Mouse (Mus musculus): ENCODE measurements around the gene Chst15. TPM values are rescaled to one million over a fixed set of nuclear protein-coding genes. Genes with fewer than 3 reads are reported as not detected.
A peak's percentile ranks its signal among the peaks of the same experiment; 100 is the strongest.

Chst15 gene
- polyA plus RNA-seq, 1 experiment from 2014 or later: 12.8 TPM

DNA sequence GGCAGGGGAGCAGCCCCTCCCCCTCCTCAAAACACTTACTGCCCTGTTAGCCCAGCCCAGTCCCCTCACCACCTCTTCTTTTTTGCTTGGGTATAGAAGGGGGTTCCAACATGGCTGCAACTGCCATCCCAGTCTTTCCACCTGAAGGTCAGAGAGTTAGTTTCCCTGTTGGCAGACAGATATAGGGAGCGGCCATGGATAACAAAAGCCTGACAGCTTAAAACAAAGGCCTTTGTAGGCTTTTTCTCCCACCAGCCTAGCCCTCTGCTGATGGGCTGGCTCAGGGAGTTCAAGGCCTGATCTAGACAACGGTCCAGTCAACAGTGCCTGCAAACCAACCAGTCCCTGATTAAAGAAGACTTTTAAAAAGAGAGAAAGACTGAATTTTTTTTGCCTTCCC, 26.1 kb upstream of the Chst15 start:
- 80% methylated on average over 2 of the region's 2 CpGs for WGBS
- Histone ChIP-seq H3K27me3 (replicated peaks; ENCODE audit: control insufficient read depth, insufficient read depth, low read length) (no peaks in the 10 kb centered on the region), H3K36me3 (ENCODE audit: control insufficient read depth, insufficient read depth, low read length) (no peaks in the 10 kb centered on the region), H3K4me1 (replicated peaks; ENCODE audit: control insufficient read depth, insufficient read depth, low read length) (no peaks in the 10 kb centered on the region), H3K9ac (ENCODE audit: low read depth, low read length) (no peak overlapping the region), H3K27ac (ENCODE audit: low read depth, low read length) (no peak overlapping the region), H3K9me3 (ENCODE audit: control insufficient read depth, low read length) (no peaks in the 10 kb centered on the region), H3K4me3 (ENCODE audit: low read depth, low read length) (no peak overlapping the region), H3K4me2 (no peak overlapping the region)
- ATAC-seq (replicated peaks; ENCODE audit: low FRiP score): no peak
- DNase-seq (ENCODE audit: low spot score): no peak

DNA sequence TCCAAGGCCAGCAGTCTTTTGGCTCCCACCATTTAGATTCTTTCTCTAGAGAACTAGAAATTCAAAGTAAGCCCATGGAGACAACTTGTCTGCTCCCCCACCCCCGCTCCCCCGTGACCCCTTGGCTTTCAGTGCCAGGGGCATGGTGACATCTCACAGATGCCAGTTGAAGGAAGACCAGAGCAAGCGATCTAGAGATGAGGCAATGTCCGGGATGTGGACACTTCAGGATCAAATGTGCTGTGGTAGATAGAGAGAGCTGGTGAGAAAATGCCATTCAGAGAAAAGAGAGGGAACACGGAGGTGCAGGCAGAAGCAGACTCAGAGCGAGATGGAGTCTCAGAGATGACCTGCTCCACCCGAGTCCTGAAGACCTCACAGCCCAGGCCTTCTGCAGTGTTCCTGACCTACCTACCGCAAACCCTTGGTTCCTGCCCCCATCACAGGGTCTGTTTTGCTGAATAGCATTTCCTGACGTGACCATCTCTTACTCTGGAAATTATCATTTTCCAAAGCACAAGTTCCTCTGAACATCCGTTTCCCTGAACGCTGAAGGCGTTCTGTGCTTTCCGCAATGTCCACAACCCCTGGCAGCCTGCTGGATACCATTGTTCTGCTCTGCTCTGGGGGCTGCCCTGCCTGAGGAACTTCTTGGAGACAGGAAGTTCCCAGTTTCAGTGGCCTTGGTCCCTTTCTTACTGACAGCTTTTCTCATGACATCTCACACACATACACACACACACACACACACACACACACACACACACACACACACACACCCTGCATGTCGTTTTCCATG, 22.2 kb upstream of the Chst15 start:
- ATAC-seq (replicated peaks; ENCODE audit: low FRiP score) (no peak), DNase-seq (ENCODE audit: low spot score) (no peak)
- H3K9me3 ChIP-seq (ENCODE audit: control insufficient read depth, low read length): no peaks in the 10 kb centered on the region
- 60% methylated on average over 14 of the region's 14 CpGs for WGBS
- H3K4me2 ChIP-seq: no peak overlapping the region
- no peak overlapping the region for H3K4me3 ChIP-seq (ENCODE audit: low read depth, low read length)
- H3K4me1 ChIP-seq (replicated peaks; ENCODE audit: control insufficient read depth, insufficient read depth, low read length): peaks cover 7% of the 10 kb centered on the region
- H3K9ac ChIP-seq (ENCODE audit: low read depth, low read length): no peak overlapping the region
- H3K27ac ChIP-seq (ENCODE audit: low read depth, low read length): 0 out of 2 replicates have a peak overlapping the region, but pooled peaks have one; percentile 36
- no peaks in the 10 kb centered on the region for H3K36me3 ChIP-seq (ENCODE audit: control insufficient read depth, insufficient read depth, low read length)
- H3K27me3 ChIP-seq (replicated peaks; ENCODE audit: control insufficient read depth, insufficient read depth, low read length): no peaks in the 10 kb centered on the region

DNA sequence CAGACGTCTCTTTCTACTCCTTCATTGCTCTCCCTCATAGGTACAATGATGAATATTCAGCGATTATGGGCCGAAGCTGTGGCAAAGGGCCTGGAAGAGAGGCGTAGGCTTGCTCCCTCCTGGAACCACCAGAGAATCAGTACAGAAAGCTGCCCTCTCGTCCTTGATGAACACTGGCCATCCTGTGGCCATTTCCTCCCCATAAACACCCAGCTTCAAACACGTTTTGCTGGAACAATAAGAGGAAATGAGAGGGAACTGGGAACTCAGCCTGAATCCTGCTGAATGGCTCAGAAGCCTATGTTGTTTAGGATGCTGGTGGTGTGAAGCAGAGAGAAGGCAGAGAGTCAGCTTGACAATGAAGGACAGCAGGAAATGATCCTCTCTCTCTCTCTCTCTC, 21.3 kb upstream of the Chst15 start:
- peaks cover 7% of the 10 kb centered on the region for H3K4me1 ChIP-seq (replicated peaks; ENCODE audit: control insufficient read depth, insufficient read depth, low read length)
- H3K4me2 ChIP-seq: no peak overlapping the region
- ATAC-seq (replicated peaks; ENCODE audit: low FRiP score) (no peak), DNase-seq (ENCODE audit: low spot score) (no peak)
- H3K9ac ChIP-seq (ENCODE audit: low read depth, low read length): no peak overlapping the region
- H3K27me3 ChIP-seq (replicated peaks; ENCODE audit: control insufficient read depth, insufficient read depth, low read length): no peaks in the 10 kb centered on the region
- no peaks in the 10 kb centered on the region for H3K9me3 ChIP-seq (ENCODE audit: control insufficient read depth, low read length)
- no peaks in the 10 kb centered on the region for H3K36me3 ChIP-seq (ENCODE audit: control insufficient read depth, insufficient read depth, low read length)
- WGBS: 62% methylated on average over 6 of the region's 6 CpGs
- H3K4me3 ChIP-seq (ENCODE audit: low read depth, low read length): no peak overlapping the region
- H3K27ac ChIP-seq (ENCODE audit: low read depth, low read length): 0 out of 2 replicates have a peak overlapping the region, but pooled peaks have one; percentile 27

DNA sequence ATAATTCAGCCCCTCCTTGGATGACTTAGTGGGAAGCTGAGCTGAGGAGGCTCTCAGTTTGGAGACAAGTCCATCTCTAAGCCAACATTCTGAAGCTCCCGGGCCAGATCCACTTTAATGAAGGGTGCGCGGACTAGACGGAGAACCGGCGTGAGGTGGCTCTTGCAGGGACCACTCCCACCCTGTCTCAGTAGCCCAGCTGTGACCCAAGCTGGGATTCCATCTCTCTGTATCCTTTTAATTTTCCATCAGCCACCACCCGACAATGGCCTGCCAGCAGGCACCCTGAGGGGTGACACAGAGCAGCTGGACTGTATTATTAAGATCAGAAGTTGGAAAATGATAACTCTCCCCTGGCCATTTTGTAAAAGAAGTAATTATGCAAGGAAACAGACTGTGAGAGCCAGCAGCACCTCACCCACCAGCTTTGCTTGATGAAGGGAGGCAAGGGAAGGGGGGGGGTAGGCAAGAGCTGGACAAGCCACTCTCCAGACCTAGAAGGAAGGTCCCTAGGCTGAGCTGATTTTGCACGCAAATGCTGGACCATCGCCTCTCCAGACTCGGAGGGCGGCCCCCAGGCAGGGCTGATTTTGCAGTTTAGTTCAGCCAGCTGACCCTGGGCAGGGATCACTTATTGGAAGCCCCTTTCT, 20.4 kb upstream of the Chst15 start:
- H3K4me2 ChIP-seq: no peak overlapping the region
- 84% methylated on average over 11 of the region's 11 CpGs for WGBS

DNA sequence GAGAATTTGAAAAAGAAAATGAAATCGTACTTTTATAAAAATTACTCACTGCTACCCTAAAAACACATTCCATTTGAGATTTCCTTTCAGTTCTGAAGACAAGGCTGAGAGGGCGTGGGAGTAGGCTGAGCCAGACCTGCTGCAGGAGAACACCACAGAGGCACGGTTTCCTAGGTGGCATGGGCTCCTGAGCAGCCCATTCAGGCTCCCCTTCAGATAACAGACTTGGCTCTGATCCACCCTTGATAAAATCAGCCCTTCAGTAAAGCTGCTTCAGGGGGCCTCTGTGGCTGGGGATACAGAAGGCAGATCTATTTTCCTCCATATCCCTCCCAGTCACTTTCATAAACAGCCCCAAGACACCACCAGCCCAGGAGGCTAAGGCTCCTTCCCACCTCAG, 19.8 kb upstream of the Chst15 start:
- peaks cover 7% of the 10 kb centered on the region for H3K4me1 ChIP-seq (replicated peaks; ENCODE audit: control insufficient read depth, insufficient read depth, low read length)
- H3K9me3 ChIP-seq (ENCODE audit: control insufficient read depth, low read length): no peaks in the 10 kb centered on the region
- H3K4me3 ChIP-seq (ENCODE audit: low read depth, low read length): no peak overlapping the region
- ATAC-seq (replicated peaks; ENCODE audit: low FRiP score) (no peak), DNase-seq (ENCODE audit: low spot score) (no peak)
- H3K27me3 ChIP-seq (replicated peaks; ENCODE audit: control insufficient read depth, insufficient read depth, low read length): no peaks in the 10 kb centered on the region
- no peak overlapping the region for H3K4me2 ChIP-seq
- no peak overlapping the region for H3K27ac ChIP-seq (ENCODE audit: low read depth, low read length)
- H3K9ac ChIP-seq (ENCODE audit: low read depth, low read length): no peak overlapping the region
- 56% methylated on average over 3 of the region's 3 CpGs for WGBS
- no peaks in the 10 kb centered on the region for H3K36me3 ChIP-seq (ENCODE audit: control insufficient read depth, insufficient read depth, low read length)

More for the DNA sequence above, 20.4 kb upstream of the Chst15 start:
- H3K4me3 ChIP-seq (ENCODE audit: low read depth, low read length): no peak overlapping the region
- ATAC-seq (replicated peaks; ENCODE audit: low FRiP score): no peak
- H3K9me3 ChIP-seq (ENCODE audit: control insufficient read depth, low read length): no peaks in the 10 kb centered on the region
- H3K27ac ChIP-seq (ENCODE audit: low read depth, low read length): no peak overlapping the region
- no peak overlapping the region for H3K9ac ChIP-seq (ENCODE audit: low read depth, low read length)
- H3K4me1 ChIP-seq (replicated peaks; ENCODE audit: control insufficient read depth, insufficient read depth, low read length): peaks cover 7% of the 10 kb centered on the region
- H3K27me3 ChIP-seq (replicated peaks; ENCODE audit: control insufficient read depth, insufficient read depth, low read length): no peaks in the 10 kb centered on the region
- H3K36me3 ChIP-seq (ENCODE audit: control insufficient read depth, insufficient read depth, low read length): no peaks in the 10 kb centered on the region
- DNase-seq (ENCODE audit: low spot score): no peak

DNA sequence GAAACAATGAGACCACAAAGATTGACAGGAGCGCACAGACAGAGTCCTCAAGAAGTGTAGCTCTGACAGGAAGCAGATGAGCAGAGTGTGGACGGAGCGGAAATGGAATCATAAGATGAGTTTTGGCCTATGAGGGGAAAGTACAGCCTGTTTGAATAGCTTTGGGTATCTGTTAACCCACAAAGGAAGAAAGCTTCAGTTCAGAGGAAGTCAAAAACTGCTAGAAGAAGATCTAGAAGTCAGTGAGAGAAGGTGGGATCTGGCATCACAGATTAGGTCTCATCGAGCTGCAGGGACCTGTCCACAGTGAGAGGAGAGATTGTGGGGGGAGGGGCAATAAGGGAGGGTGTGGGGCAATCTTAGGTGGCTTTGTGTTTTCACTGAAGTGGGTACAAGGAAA, 18.3 kb upstream of the Chst15 start:
- no peaks in the 10 kb centered on the region for H3K9me3 ChIP-seq (ENCODE audit: control insufficient read depth, low read length)

DNA sequence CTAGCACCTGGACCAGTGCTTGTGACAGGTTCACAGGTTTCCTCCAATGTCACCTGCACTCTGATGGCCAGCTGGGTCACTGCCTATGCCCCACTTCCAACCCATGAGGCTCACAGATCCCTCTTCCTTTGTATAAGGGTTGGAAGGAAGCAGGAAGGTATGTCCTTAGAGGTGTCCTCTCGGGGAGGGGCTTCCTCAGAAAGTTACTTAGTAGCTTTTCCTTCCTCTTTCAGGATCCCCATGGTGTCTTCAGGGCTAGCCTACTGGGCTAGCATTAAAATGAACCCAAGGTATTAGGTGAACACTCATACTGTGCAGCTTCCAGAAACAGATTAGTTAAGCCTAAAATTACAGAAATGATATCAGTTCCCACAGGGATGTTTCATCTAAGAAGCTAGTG, 16.1 kb upstream of the Chst15 start:
- H3K4me2 ChIP-seq: no peak overlapping the region
- H3K27me3 ChIP-seq (replicated peaks; ENCODE audit: control insufficient read depth, insufficient read depth, low read length): no peaks in the 10 kb centered on the region
- H3K36me3 ChIP-seq (ENCODE audit: control insufficient read depth, insufficient read depth, low read length): no peaks in the 10 kb centered on the region
- DNase-seq (ENCODE audit: low spot score) (no peak), ATAC-seq (replicated peaks; ENCODE audit: low FRiP score) (no peak)
- no peaks in the 10 kb centered on the region for H3K9me3 ChIP-seq (ENCODE audit: control insufficient read depth, low read length)
- H3K27ac ChIP-seq (ENCODE audit: low read depth, low read length): no peak overlapping the region
- peaks cover 11% of the 10 kb centered on the region for H3K4me1 ChIP-seq (replicated peaks; ENCODE audit: control insufficient read depth, insufficient read depth, low read length)
- WGBS: 48% methylated on average over 1 of the region's 1 CpGs
- H3K4me3 ChIP-seq (ENCODE audit: low read depth, low read length): no peak overlapping the region
- no peak overlapping the region for H3K9ac ChIP-seq (ENCODE audit: low read depth, low read length)

More for the DNA sequence above, 18.3 kb upstream of the Chst15 start:
- H3K4me1 ChIP-seq (replicated peaks; ENCODE audit: control insufficient read depth, insufficient read depth, low read length): peaks cover 11% of the 10 kb centered on the region
- H3K27me3 ChIP-seq (replicated peaks; ENCODE audit: control insufficient read depth, insufficient read depth, low read length): no peaks in the 10 kb centered on the region
- no peak overlapping the region for H3K9ac ChIP-seq (ENCODE audit: low read depth, low read length)
- DNase-seq (ENCODE audit: low spot score) (no peak), ATAC-seq (replicated peaks; ENCODE audit: low FRiP score) (no peak)
- no peak overlapping the region for H3K4me3 ChIP-seq (ENCODE audit: low read depth, low read length)
- H3K4me2 ChIP-seq: no peak overlapping the region
- H3K36me3 ChIP-seq (ENCODE audit: control insufficient read depth, insufficient read depth, low read length): no peaks in the 10 kb centered on the region
- H3K27ac ChIP-seq (ENCODE audit: low read depth, low read length): no peak overlapping the region
- 51% methylated on average over 4 of the region's 4 CpGs for WGBS

DNA sequence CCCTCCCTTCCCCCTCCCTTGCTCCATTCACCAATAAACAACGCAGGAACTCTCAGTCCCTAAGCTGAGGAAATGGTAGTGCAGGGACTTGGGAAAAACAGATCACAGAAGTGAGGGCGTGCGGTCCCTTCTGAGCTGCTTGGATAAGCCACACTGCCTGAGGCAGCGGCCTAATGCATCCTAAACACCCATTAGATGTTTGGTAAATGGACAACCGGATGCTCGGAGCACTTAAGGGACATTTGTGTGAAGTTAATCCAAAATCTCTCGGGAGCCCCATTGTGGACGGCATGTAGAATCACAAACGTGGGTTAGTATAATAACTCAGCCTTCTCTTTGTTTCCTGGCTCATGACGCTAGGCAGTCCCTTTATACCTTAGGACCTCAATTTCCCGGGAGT, 15.1 kb upstream of the Chst15 start:
- H3K27me3 ChIP-seq (replicated peaks; ENCODE audit: control insufficient read depth, insufficient read depth, low read length): no peaks in the 10 kb centered on the region
- H3K36me3 ChIP-seq (ENCODE audit: control insufficient read depth, insufficient read depth, low read length): no peaks in the 10 kb centered on the region
- no peak for ATAC-seq (replicated peaks; ENCODE audit: low FRiP score)
- no peak overlapping the region for H3K9ac ChIP-seq (ENCODE audit: low read depth, low read length)
- 74% methylated on average over 11 of the region's 11 CpGs for WGBS
- no peak overlapping the region for H3K4me2 ChIP-seq
- H3K4me3 ChIP-seq (ENCODE audit: low read depth, low read length): no peak overlapping the region
- no peak overlapping the region for H3K27ac ChIP-seq (ENCODE audit: low read depth, low read length)
- DNase-seq (ENCODE audit: low spot score): no peak
- H3K9me3 ChIP-seq (ENCODE audit: control insufficient read depth, low read length): no peaks in the 10 kb centered on the region
- peaks cover 10% of the 10 kb centered on the region for H3K4me1 ChIP-seq (replicated peaks; ENCODE audit: control insufficient read depth, insufficient read depth, low read length)

DNA sequence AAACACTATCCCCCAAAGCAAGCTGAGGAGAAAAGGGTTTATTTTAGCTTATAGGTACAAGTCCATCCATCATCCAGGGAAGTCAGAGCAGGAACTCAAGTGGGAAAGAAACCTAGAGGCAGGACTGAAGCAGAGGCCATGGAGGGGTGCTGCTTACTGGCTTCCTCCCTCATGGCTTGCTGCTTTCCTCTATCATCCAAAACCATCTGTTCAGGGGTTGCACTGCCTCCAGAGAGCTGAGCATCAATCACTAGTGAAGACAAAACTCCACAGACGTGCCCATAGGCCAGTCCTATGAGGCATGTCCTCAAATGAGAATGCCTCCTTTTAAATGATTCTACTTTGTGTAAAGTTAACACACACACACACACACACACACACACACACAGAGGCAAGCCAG, 13.2 kb upstream of the Chst15 start:
- H3K4me1 ChIP-seq (replicated peaks; ENCODE audit: control insufficient read depth, insufficient read depth, low read length): 0 out of 2 replicates have a peak, but pooled peaks cover 3% of the 10 kb centered on the region
- H3K9me3 ChIP-seq (ENCODE audit: control insufficient read depth, low read length): no peaks in the 10 kb centered on the region
- no peak for DNase-seq (ENCODE audit: low spot score)
- ATAC-seq (replicated peaks; ENCODE audit: low FRiP score): no peak
- no peaks in the 10 kb centered on the region for H3K27me3 ChIP-seq (replicated peaks; ENCODE audit: control insufficient read depth, insufficient read depth, low read length)
- no peak overlapping the region for H3K4me2 ChIP-seq
- no peak overlapping the region for H3K27ac ChIP-seq (ENCODE audit: low read depth, low read length)
- no peak overlapping the region for H3K9ac ChIP-seq (ENCODE audit: low read depth, low read length)
- WGBS: 31% methylated on average over 1 of the region's 1 CpGs
- H3K36me3 ChIP-seq (ENCODE audit: control insufficient read depth, insufficient read depth, low read length): no peaks in the 10 kb centered on the region
- H3K4me3 ChIP-seq (ENCODE audit: low read depth, low read length): no peak overlapping the region

Data from liver, embryonic 11.5 days (tissue).